Mouse (Mus musculus): ENCODE data around the gene Mfap3. TPM values are rescaled to one million over a fixed set of nuclear protein-coding genes. Genes with fewer than 3 reads are reported as not detected.

Gene Mfap3
- polyA plus RNA-seq, 1 experiment from 2014 or later: 50.1 TPM

DNA sequence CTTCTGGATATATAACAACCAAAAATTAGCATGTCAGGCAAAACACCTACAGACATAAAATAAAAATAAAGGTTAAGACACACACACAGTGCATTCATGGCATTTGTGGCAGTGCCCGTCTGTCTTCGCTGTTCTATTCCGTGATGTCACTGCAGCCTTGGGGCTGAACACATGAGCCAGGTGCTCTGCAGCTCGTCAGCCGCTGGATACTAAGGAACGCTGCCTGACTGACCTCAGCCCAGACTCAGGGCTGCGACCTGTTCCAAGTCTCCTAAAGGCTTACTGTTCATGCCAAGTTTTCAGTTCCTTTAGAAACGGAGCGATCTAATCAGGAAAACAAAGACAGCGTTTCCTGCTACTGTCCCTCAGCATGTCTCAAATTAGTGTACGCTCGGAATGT lies 46.1 kb downstream of the Mfap3 start:
- 54% methylated on average over 12 of the region's 12 CpGs for WGBS
- no peak for ATAC-seq (ENCODE audit: insufficient number of reproducible peaks, insufficient read depth, low FRiP score, low TSS enrichment, low read depth)
- H3K4me3 ChIP-seq: no peak overlapping the region

DNA sequence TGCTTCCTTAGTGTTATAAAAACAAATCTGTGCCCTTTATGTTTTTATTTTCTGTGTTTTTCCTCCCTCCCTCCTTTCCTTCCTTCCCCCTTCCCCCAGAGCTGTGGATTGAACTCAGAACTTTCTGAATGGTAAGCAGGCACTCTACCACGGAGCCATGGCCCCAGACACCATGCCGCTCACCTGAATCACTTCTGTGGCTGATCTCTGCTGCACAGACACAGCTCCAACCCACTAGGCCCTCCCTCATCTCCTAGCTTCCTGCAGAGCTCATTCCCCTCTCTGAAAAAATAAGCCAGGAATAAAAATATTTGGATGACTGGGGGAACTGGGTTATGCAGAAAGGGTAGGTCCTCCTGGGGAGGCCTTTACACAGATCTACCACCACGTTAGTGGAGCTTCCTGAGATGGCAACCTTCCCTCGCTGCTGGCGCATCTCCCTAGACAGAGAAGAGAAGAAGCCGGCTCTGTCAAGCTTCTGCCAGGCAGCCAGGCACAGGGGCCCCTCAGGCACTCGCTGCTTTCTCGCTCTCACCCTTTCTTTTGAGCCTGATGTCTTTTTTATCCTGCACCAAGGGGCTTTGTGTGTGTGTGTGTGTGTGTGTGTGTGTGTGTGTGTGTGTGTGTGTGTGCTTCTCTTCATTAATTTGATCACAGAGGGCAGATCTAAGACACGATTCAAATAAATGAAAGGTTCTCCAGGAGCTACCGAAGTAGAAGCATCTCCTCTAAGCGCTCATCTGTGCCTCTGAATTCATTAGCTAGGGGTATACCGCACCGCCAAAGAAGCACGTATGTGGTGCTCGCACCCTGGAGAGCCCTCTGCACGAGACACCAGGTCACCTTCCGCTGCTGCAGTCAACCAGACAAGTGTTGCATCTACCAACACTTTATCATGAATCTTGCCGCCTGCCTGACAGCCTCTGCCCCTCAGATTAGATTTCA lies 47.9 kb downstream of the Mfap3 start:
- Histone ChIP-seq H3K4me3 (no peak overlapping the region), H3K9me3 (0 out of 2 replicates have a peak, but pooled peaks cover 7% of the 10 kb centered on the region), H3K36me3 (no peaks in the 10 kb centered on the region), H3K4me2 (no peak overlapping the region), H3K27me3 (no peaks in the 10 kb centered on the region), H3K4me1 (no peaks in the 10 kb centered on the region), H3K9ac (no peak overlapping the region), H3K27ac (no peak overlapping the region)
- ATAC-seq (ENCODE audit: insufficient number of reproducible peaks, insufficient read depth, low FRiP score, low TSS enrichment, low read depth): no peak
- 25% methylated on average over 18 of the region's 18 CpGs for WGBS

More for the DNA sequence above, 46.1 kb downstream of the Mfap3 start:
- Histone ChIP-seq H3K9ac (no peak overlapping the region), H3K9me3 (no peaks in the 10 kb centered on the region), H3K4me2 (no peak overlapping the region), H3K27me3 (no peaks in the 10 kb centered on the region), H3K36me3 (no peaks in the 10 kb centered on the region), H3K27ac (no peak overlapping the region), H3K4me1 (no peaks in the 10 kb centered on the region)

DNA sequence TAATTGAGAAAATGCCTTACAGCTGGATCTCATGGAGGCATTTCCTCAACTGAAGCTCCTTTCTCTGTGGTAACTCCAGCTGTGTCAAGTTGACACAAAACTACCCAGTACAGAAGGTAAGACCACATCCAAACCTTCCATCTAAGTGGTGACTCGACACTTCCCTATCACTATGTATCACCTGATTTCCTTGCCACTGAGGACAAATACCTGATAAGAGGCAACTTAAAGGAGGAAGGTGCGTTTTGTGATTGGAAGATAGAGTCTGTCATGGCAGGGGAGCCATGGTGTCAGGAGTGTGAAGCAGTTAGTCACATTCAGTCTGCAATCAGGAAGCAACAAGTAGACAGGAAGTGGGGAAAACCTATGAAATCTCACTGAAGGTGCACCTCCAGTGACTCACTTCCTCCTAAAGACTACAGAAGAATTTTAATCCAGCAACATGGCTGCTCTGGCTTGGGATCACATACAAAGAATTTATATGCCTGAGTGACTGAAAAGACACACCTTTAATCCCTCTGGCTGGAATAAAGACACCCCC lies 50.6 kb downstream of the Mfap3 start:
- peaks cover 4% of the 10 kb centered on the region; the same call in 1 of the 2 replicates for H3K4me1 ChIP-seq
- H3K4me3 ChIP-seq: no peak overlapping the region
- H3K4me2 ChIP-seq: no peak overlapping the region
- H3K27me3 ChIP-seq: no peaks in the 10 kb centered on the region
- no peak overlapping the region for H3K9ac ChIP-seq
- H3K36me3 ChIP-seq: no peaks in the 10 kb centered on the region
- H3K9me3 ChIP-seq: 0 out of 2 replicates have a peak, but pooled peaks cover 7% of the 10 kb centered on the region
- no peak overlapping the region for H3K27ac ChIP-seq
- 79% methylated on average over 2 of the region's 2 CpGs for WGBS
- no peak for ATAC-seq (ENCODE audit: insufficient number of reproducible peaks, insufficient read depth, low FRiP score, low TSS enrichment, low read depth)

DNA sequence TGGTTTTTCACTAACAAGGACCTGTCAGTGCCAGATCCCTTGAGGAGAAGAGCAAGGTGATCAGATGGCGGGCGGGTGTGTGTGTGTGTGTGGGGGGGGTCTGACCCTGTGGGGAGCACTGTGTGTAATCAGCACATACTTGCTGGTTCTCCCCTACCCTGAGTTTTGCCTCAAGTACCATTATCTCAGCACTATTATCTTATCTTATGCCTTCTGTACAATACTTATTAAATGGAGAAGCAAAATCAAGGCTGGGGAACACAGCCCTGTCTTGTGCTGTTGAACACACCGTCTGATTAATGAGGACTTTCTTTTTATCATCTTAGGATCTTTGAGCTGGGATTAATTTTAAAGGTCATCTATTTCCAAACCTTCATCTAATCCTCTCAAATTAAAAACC lies 52.6 kb downstream of the Mfap3 start:
- Histone ChIP-seq H3K27ac (no peak overlapping the region), H3K36me3 (no peaks in the 10 kb centered on the region), H3K27me3 (no peaks in the 10 kb centered on the region), H3K4me2 (no peak overlapping the region), H3K9me3 (0 out of 2 replicates have a peak, but pooled peaks cover 7% of the 10 kb centered on the region), H3K9ac (no peak overlapping the region), H3K4me3 (no peak overlapping the region), H3K4me1 (peaks cover 8% of the 10 kb centered on the region; the same call in 1 of the 2 replicates)
- WGBS: 84% methylated on average over 3 of the region's 3 CpGs
- ATAC-seq (ENCODE audit: insufficient number of reproducible peaks, insufficient read depth, low FRiP score, low TSS enrichment, low read depth): no peak

DNA sequence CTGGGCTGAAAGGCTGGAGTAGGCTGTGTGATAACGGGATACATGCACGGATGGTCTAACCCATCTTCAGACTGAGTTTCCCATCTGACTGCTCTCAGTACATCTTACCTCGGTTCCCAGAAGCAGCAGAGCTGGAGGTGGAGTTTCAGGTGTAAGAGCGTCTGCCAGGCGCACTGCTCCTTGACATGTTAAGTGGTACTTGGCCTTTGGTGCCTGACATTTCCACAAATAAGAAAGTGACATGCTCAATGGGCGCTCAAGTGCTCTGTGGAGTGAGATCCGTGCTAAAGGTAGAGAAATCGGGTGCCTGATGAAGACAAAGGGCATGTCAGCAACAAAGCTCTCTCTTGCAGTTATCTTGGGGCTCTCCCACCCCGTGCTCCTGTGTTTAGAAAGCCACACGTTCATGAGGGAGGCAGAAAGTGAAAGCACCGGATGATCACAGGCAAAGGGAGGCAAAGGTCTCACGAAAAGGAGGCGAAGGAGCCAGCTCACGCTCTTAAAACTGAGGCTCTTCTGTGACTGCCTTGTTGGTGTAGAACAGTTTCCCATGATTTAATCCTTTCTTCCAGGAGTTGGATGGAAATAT lies 55.3 kb downstream of the Mfap3 start:
- no peak overlapping the region for H3K4me3 ChIP-seq
- ATAC-seq (ENCODE audit: insufficient number of reproducible peaks, insufficient read depth, low FRiP score, low TSS enrichment, low read depth): no peak
- H3K9me3 ChIP-seq: 0 out of 2 replicates have a peak, but pooled peaks cover 7% of the 10 kb centered on the region
- H3K9ac ChIP-seq: no peak overlapping the region
- no peaks in the 10 kb centered on the region for H3K27me3 ChIP-seq
- peaks cover 8% of the 10 kb centered on the region; the same call in 1 of the 2 replicates for H3K4me1 ChIP-seq
- H3K27ac ChIP-seq: no peak overlapping the region
- no peaks in the 10 kb centered on the region for H3K36me3 ChIP-seq
- H3K4me2 ChIP-seq: no peak overlapping the region
- 42% methylated on average over 14 of the region's 14 CpGs for WGBS

DNA sequence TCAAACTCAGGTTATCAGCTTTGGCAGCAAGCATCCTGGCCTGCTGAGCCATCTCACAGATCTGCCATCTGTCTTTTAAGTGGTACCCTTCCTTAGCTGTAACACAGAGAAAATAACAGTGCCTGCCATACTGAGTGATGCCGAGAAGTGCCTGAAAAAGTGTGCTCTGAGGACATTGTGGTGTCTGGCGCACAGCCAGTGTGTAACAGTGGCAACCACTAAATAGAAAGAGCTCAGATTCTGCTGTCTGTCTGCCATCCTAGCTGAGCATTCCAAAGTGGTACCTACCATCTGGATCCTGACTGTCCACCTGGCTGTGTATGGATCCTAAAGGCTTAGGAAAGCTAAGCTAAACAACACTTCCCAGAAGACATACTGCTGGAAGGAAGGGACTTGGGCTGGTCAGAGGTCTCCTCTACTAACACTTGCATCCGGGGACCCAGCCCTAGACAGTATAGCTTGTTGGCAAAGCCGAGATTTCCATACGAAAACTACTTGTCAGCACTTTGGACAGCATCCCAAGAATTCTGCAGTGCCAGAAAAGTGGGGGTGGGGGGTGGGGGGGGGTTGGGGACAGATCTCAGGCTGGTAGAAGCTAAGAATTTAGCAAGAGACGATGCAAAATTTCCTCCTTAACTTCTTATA lies 58.5 kb downstream of the Mfap3 start:
- no peak overlapping the region for H3K27ac ChIP-seq
- H3K27me3 ChIP-seq: no peaks in the 10 kb centered on the region
- H3K4me2 ChIP-seq: no peak overlapping the region
- peaks cover 8% of the 10 kb centered on the region; the same call in 1 of the 2 replicates for H3K4me1 ChIP-seq
- ATAC-seq (ENCODE audit: insufficient number of reproducible peaks, insufficient read depth, low FRiP score, low TSS enrichment, low read depth): no peak
- no peaks in the 10 kb centered on the region for H3K36me3 ChIP-seq
- WGBS: 72% methylated on average over 6 of the region's 6 CpGs
- H3K9ac ChIP-seq: no peak overlapping the region
- H3K9me3 ChIP-seq: no peaks in the 10 kb centered on the region
- no peak overlapping the region for H3K4me3 ChIP-seq

DNA sequence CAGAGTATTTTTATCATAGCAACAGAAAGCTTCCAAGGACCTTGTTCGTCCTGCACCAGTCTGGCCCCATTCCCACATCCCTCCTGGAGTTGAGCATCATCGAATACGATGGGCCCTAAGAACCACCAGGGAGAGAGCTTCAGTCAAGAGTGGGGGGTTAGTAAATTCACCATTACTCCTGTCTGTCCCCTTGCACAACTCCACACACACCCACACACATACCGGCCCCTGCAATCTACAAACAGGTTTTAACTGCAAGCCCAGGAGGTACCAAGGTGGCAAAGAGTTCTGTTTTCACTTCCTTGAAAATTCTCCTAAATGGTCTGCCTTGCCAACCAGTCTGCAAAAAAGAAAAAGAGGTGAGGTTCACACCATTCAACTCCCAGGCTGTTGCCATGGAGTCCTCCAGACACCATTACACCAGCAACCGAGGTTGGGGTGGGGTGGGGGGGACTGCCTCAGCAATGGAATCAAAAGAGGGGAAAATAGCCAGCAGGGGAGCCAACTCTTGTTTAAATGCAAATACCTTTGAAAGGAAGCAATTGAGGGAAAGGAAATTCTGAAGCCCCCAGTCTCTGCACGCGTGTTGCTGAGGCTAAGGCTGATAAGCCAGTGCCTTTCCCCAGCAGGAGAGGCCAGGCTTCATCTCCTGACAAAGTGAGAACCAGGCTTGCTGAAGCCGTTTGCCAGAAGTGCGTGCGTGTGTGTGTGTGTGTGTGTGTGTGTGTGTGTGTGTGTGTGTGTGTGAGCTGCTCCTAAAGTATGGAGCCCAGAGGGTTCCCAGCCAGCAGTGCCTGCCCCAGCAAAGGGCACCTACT lies 64.6 kb downstream of the Mfap3 start:
- Histone ChIP-seq H3K4me1 (peaks cover 17% of the 10 kb centered on the region), H3K4me2 (no peak overlapping the region), H3K36me3 (no peaks in the 10 kb centered on the region), H3K27ac (no peak overlapping the region), H3K4me3 (no peak overlapping the region), H3K9ac (no peak overlapping the region), H3K9me3 (no peaks in the 10 kb centered on the region), H3K27me3 (no peaks in the 10 kb centered on the region)
- 28% methylated on average over 10 of the region's 10 CpGs for WGBS
- no peak for ATAC-seq (ENCODE audit: insufficient number of reproducible peaks, insufficient read depth, low FRiP score, low TSS enrichment, low read depth)

Other genes with a start within 250 kb of the Mfap3 start
- gene Fam114a2, start within 50 bp of the Mfap3 start, polyA plus RNA-seq (2015; fragmentation: Nextera tagmentation; extraction: Ambion mirVana): 80.2 and 81.8 TPM in 2 replicates
- 24.1 and 27.7 TPM in 2 replicates for gene Galnt10, start 126.8 kb downstream of the Mfap3 start, polyA plus RNA-seq (2015; fragmentation: Nextera tagmentation; extraction: Ambion mirVana)

Measured in embryonic facial prominence, embryonic 13.5 days (tissue).